18 mouse cellular contexts compared by ENCODE assay signal in the genomic region with DNA sequence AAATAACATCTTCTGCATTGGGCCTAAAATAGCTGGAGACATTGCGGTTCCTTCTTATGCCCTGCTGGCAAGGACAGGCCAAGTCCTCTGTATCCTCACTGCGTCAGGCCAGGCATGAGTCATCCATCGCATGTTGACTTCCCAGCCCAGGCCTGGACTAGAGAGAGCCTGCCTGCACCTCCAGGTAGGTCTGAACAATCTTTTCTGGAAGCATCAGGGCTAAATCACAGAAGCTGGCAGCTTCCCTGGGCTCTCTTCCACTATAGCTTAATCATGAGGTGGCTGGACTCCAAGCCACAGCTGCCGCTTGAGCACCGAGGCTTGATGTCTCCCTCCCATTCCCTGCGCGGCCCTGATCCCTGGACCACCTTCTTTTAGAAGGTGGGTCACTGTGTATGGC. TPM values are rescaled to one million over a fixed set of nuclear protein-coding genes. Genes with fewer than 3 reads are reported as not detected.
DNase-seq lines count a peak whose midpoint lies in the region; ATAC-seq and TF ChIP-seq lines count a peak whose summit lies in the region.
"Had no signal": no experiment of that assay in that cellular context is flagged by ENCODE, and none has a peak within 500 bp of the region (broad histone marks: within the 10 kb centered on the region; RNA-seq: fewer than 3 reads in every experiment).

No protein-coding gene starts in this region.

- H3K4me2 ChIP-seq in midbrain, postnatal 0 days (ENCODE audit: low read depth, low read length, poor library complexity, severe bottlenecking) = no peak overlapping the region
- H3K4me2 ChIP-seq: hindbrain, embryonic 13.5 days; limb, embryonic 12.5 days had no signal

- H3K4me3 ChIP-seq in midbrain, postnatal 0 days (ENCODE audit: low read depth, low read length) = no peak overlapping the region
- H3K4me3 ChIP-seq in midbrain, embryonic 10.5 days = no peak overlapping the region
- H3K4me3 ChIP-seq: hindbrain, embryonic 13.5 days; limb, embryonic 12.5 days had no signal

- no peaks in the 10 kb centered on the region for H3K9me3 ChIP-seq in midbrain, postnatal 0 days (ENCODE audit: low read length)
- H3K9me3 ChIP-seq in midbrain, embryonic 10.5 days (replicated peaks) = no peaks in the 10 kb centered on the region
- H3K9me3 ChIP-seq: hindbrain, embryonic 13.5 days; limb, embryonic 12.5 days had no signal

- H3K4me1 ChIP-seq in midbrain, postnatal 0 days (ENCODE audit: insufficient read depth, low read length) = no peaks in the 10 kb centered on the region
- no peaks in the 10 kb centered on the region for H3K4me1 ChIP-seq in midbrain, embryonic 10.5 days
- H3K4me1 ChIP-seq: hindbrain, embryonic 13.5 days; limb, embryonic 12.5 days had no signal

- peak; percentile 69; the same call in 1 of the 2 replicates for ATAC-seq in frontal cortex, adult (ENCODE audit: low TSS enrichment)
- no peak for ATAC-seq in midbrain, postnatal 0 days (ENCODE audit: low FRiP score)
- ATAC-seq: CD4-positive, CD25-positive, alpha-beta regulatory T cell, adult 4 months; liver, postnatal 0 days; Patski had no signal

- no peak overlapping the region for H3K9ac ChIP-seq in midbrain, postnatal 0 days (replicated peaks; ENCODE audit: low read length, poor library complexity, severe bottlenecking)
- H3K9ac ChIP-seq: hindbrain, embryonic 13.5 days; limb, embryonic 12.5 days; liver, postnatal 0 days had no signal

- no peak for DNase-seq in frontal cortex, postnatal 36 days (ENCODE audit: low spot score in 2 of 2)
- DNase-seq in midbrain, postnatal 0 days (ENCODE audit: low spot score) = peak; percentile 58
- no peak for DNase-seq in midbrain, embryonic 10.5 days (ENCODE audit: low spot score)
- DNase-seq in adrenal gland, postnatal 10 days = peak; percentile 51
- DNase-seq in fibroblast of lung, adult 2 months (ENCODE audit: low read depth) = peak; percentile 65
- no peak for DNase-seq in kidney, postnatal 36 days
- DNase-seq in lung, postnatal 25 days (ENCODE audit: low spot score) = no peak
- DNase-seq: embryo, embryonic 11 days; gastrocnemius, postnatal 14 days; layer of hippocampus, adult 9-11 months; liver, postnatal 0 days; right cerebral cortex, adult 18-20 months; thymus, postnatal 25 days had no signal

- no peaks in the 10 kb centered on the region for H3K27me3 ChIP-seq in midbrain, postnatal 0 days (ENCODE audit: insufficient read depth, low read length)
- H3K27me3 ChIP-seq in midbrain, embryonic 10.5 days (ENCODE audit: low read depth, poor library complexity, severe bottlenecking) = no peaks in the 10 kb centered on the region
- H3K27me3 ChIP-seq: hindbrain, embryonic 13.5 days had no signal

- 85% methylated on average over 7 of the region's 7 CpGs for WGBS in midbrain, postnatal 0 days
- WGBS in midbrain, embryonic 10.5 days = 87% methylated on average over 7 of the region's 7 CpGs

- H3K36me3 ChIP-seq in midbrain, postnatal 0 days (ENCODE audit: insufficient read depth, low read length) = no peaks in the 10 kb centered on the region
- H3K36me3 ChIP-seq in midbrain, embryonic 10.5 days = no peaks in the 10 kb centered on the region
- H3K36me3 ChIP-seq: hindbrain, embryonic 13.5 days; limb, embryonic 12.5 days had no signal

- TF ChIP-seq CTCF in midbrain, postnatal 0 days (IDR thresholded peaks at IDR 0.05) = no peak

- no peak overlapping the region for H3K27ac ChIP-seq in midbrain, postnatal 0 days (ENCODE audit: low read depth, low read length)
- H3K27ac ChIP-seq in midbrain, embryonic 10.5 days (replicated peaks) = no peak overlapping the region
- H3K27ac ChIP-seq: hindbrain, embryonic 13.5 days; limb, embryonic 12.5 days had no signal

RNA-seq across cellular contexts. Expression of gene A630001G21Rik, which starts 3.3 kb away (rescaled TPM):
- total RNA-seq in midbrain, postnatal 0 days (2014; rRNA removed) = 0.76 and 1.0 TPM in 2 replicates
- 0.31 and 0.56 TPM in 2 replicates for polyA plus RNA-seq in midbrain, postnatal 0 days (2015; fragmentation: Nextera tagmentation; extraction: Ambion mirVana)
- 1.1 and 1.2 TPM in 2 replicates for polyA plus RNA-seq in midbrain, embryonic 10.5 days (2016; fragmentation: Nextera tagmentation; extraction: Ambion mirVana)
- total RNA-seq in adrenal gland, postnatal 10 days (2021) = 1 to 10 TPM; 1.5 to 2.4 TPM

RNA-seq across cellular contexts. Expression of gene Cab39, which starts 18.1 kb away (rescaled TPM):
- total RNA-seq in midbrain, postnatal 0 days (2014; rRNA removed) = 167 and 185 TPM in 2 replicates
- polyA plus RNA-seq in midbrain, postnatal 0 days (2015; fragmentation: Nextera tagmentation; extraction: Ambion mirVana) = 40.3 and 45.9 TPM in 2 replicates
- 35.5 and 40.6 TPM in 2 replicates for polyA plus RNA-seq in midbrain, embryonic 10.5 days (2016; fragmentation: Nextera tagmentation; extraction: Ambion mirVana)
- 100 to 1,000 TPM; 118 to 121 TPM for total RNA-seq in adrenal gland, postnatal 10 days (2021)

Comparison
In these comparisons a context has a peak if more than half of its experiments do, and no peak if none do; other contexts are left out.
1. DNase-seq: peak in midbrain, postnatal 0 days (single experiment), adrenal gland, postnatal 10 days (single experiment) and fibroblast of lung, adult 2 months (single experiment); none in frontal cortex, postnatal 36 days (0 of 2), midbrain, embryonic 10.5 days (single experiment), kidney, postnatal 36 days (0 of 2) and lung, postnatal 25 days (single experiment).